Mouse (Mus musculus) ES-Bruce4 (cell line): Measurements from ENCODE around the gene Fam98a.

Experiments
- CTCF ChIP-seq: IDR thresholded peaks from one replicate; pipeline ENCODE4 v1.8.1; 2011; ENCODE audit warnings: low read depth, low read length
- EP300 ChIP-seq: IDR thresholded peaks from 2 replicates; pipeline ENCODE4 v1.6.1; 2011; ENCODE audit warnings: low read depth, low read length; ENCODE audit not compliant: insufficient read depth
- POLR2A ChIP-seq: IDR thresholded peaks from one replicate; pipeline ENCODE4 v1.8.1; 2011; ENCODE audit warnings: low read length; ENCODE audit not compliant: insufficient read depth

DNA sequence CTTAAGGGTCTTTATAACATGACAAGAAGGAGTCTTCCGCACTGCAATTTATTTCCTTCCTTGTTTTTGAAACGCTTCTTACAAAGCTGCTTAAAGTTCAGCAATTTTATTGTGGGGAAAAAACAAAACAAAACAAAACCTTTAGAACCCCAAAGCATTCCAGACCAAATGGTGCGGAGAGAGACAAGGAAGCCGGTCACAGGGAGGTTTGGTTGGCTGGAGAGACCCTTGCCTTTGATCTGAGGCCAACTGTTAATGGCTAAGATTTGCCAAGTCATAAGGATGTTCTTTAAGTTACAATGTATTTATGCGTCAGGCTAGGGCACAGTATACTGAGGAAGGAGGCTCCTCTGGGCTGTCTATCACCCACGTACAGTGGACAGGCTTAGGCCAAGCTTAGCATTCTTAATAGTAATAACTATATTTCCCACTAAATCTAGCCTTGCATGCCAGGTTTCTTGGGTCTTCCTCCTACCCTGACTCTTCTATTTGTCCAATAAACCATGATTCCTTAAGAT is 19.2 kb downstream of the Fam98a start:
- no peak for TF ChIP-seq CTCF
- TF ChIP-seq EP300 = no peak
- TF ChIP-seq POLR2A = no peak
